Mouse (Mus musculus): ENCODE measurements at regions not wholly inside any gene's neighbourhood (a gene's known extent, or its start where the extent isn't known, plus 50 kb on each side); places are given as distances from the start of the nearest gene placed in this dataset.

DNA sequence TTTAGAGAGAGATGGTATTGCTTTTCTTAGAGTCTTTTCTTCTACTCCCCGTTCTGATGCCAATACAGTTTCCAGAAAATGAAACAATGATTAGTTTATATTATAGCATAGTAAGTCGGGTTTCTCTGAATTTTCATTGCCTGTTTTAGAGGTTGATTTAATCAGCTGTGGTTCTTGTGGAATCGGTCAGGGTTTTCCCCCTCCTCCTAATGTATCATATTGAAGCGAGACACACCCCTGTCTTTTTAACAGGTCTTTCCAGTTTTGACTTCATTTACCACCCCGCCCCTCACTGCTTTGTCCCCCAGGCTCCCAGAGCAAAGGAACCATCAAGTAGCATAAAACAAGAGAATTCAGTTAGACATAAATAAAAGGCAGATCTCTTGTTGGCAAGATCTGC is 315.1 kb upstream of the Adgrl2 start:
- no peak for TF ChIP-seq GATA1 (IDR thresholded peaks at IDR 0.05; ENCODE audit: borderline replicate concordance, low read length)
- no peak for TF ChIP-seq FLI1 (IDR thresholded peaks at IDR 0.05; ENCODE audit: low read length)

All from megakaryocyte, embryonic 14.5 days (primary cell).